Comparison of ENCODE assay signal across 15 mouse cellular contexts in the genomic region with DNA sequence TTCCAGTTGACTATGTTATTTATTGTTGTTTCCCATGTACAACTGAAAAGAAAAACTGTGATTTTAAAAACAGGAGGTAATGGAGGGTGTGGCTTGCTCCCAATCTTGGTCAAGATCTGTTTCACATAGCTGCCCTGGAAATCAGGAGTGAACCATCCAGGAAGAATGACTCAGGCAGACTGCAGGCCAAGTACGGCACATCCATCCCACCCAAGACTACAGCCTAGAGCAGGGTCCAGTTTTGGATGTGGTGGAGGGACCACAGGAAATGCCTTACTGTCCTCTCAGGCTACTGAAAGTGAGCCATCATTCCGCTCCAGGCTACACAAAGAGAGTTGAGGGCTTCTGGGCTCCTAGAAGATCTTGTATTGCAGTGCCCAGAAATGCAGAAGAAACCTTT.
DNase-seq lines count a peak whose midpoint lies in the region; ATAC-seq and TF ChIP-seq lines count a peak whose summit lies in the region.
"Had no signal": no experiment of that assay in that cellular context is flagged by ENCODE, and none has a peak within 500 bp of the region (broad histone marks: within the 10 kb centered on the region; RNA-seq: fewer than 3 reads in every experiment).

No protein-coding gene starts in this region.

- DNase-seq in lung, postnatal 0 days (ENCODE audit: low spot score) = peak; percentile 28
- DNase-seq in lung, postnatal 36 days = no peak
- peak; percentile 68 for DNase-seq in 3134 (ENCODE audit: extremely low read depth, insufficient read length, low spot score)
- peak; percentile 63 for DNase-seq in 416B (ENCODE audit: low read depth)
- DNase-seq in left cerebral cortex, postnatal 10 days (ENCODE audit: extremely low spot score in 1 of 2, low spot score in 2 of 2) = no peak
- no peak for DNase-seq in embryo, embryonic 11 days
- DNase-seq: adrenal gland, adult 8-10 months; cerebellum, adult 8-10 months had no signal

- peaks cover 8% of the 10 kb centered on the region; the same call in 1 of the 2 replicates for H3K4me1 ChIP-seq in intestine, embryonic 15.5 days (replicated peaks)
- peaks cover 6% of the 10 kb centered on the region; the same call in 1 of the 2 replicates for H3K4me1 ChIP-seq in intestine, postnatal 0 days (replicated peaks; ENCODE audit: control insufficient read depth, insufficient read depth, low read length)
- 0 out of 2 replicates have a peak, but pooled peaks cover 4% of the 10 kb centered on the region for H3K4me1 ChIP-seq in lung, postnatal 0 days (ENCODE audit: insufficient read depth, low read depth, low read length)
- H3K4me1 ChIP-seq: embryonic facial prominence, embryonic 13.5 days; limb, embryonic 15.5 days; midbrain, embryonic 13.5 days had no signal

- no peak for TF ChIP-seq CTCF in intestine, postnatal 0 days (IDR thresholded peaks at IDR 0.05; ENCODE audit: low read depth)
- TF ChIP-seq CTCF in lung, postnatal 0 days (IDR thresholded peaks at IDR 0.05) = no peak

- no peak for TF ChIP-seq EP300 in lung, postnatal 0 days (IDR thresholded peaks at IDR 0.05)

- no peaks in the 10 kb centered on the region for H3K36me3 ChIP-seq in intestine, embryonic 15.5 days
- no peaks in the 10 kb centered on the region for H3K36me3 ChIP-seq in intestine, postnatal 0 days (ENCODE audit: control insufficient read depth, insufficient read depth)
- no peaks in the 10 kb centered on the region for H3K36me3 ChIP-seq in lung, postnatal 0 days (ENCODE audit: insufficient read depth, low read length)
- H3K36me3 ChIP-seq: embryonic facial prominence, embryonic 13.5 days; limb, embryonic 15.5 days; midbrain, embryonic 13.5 days had no signal

- no peak overlapping the region for H3K27ac ChIP-seq in intestine, embryonic 15.5 days
- H3K27ac ChIP-seq in intestine, postnatal 0 days (ENCODE audit: low read depth, low read length) = no peak overlapping the region
- 0 out of 2 replicates have a peak overlapping the region, but pooled peaks have one; percentile 43 for H3K27ac ChIP-seq in lung, postnatal 0 days (ENCODE audit: low read length)
- H3K27ac ChIP-seq: embryonic facial prominence, embryonic 13.5 days; hindbrain, embryonic 14.5 days; limb, embryonic 15.5 days; midbrain, embryonic 13.5 days had no signal

- WGBS in intestine, embryonic 15.5 days = 81% methylated on average over 2 of the region's 2 CpGs
- 72% methylated on average over 2 of the region's 2 CpGs for WGBS in intestine, postnatal 0 days
- WGBS in lung, postnatal 0 days = 75% methylated on average over 2 of the region's 2 CpGs

- ATAC-seq in intestine, embryonic 15.5 days = 0 out of 2 replicates have a peak, but pooled peaks have one; percentile 23
- no peak for ATAC-seq in intestine, postnatal 0 days
- ATAC-seq in lung, postnatal 0 days = peak; percentile 72
- ATAC-seq: forebrain, embryonic 16.5 days; midbrain, embryonic 13.5 days had no signal

- H3K9me3 ChIP-seq in intestine, embryonic 15.5 days = no peaks in the 10 kb centered on the region
- 0 out of 2 replicates have a peak, but pooled peaks cover 4% of the 10 kb centered on the region for H3K9me3 ChIP-seq in intestine, postnatal 0 days (ENCODE audit: control insufficient read depth)
- no peaks in the 10 kb centered on the region for H3K9me3 ChIP-seq in lung, postnatal 0 days (ENCODE audit: low read length)
- H3K9me3 ChIP-seq: embryonic facial prominence, embryonic 13.5 days; limb, embryonic 15.5 days; midbrain, embryonic 13.5 days had no signal

- no peak overlapping the region for H3K9ac ChIP-seq in intestine, embryonic 15.5 days
- no peak overlapping the region for H3K9ac ChIP-seq in intestine, postnatal 0 days (ENCODE audit: low read depth, low read length)
- no peak overlapping the region for H3K9ac ChIP-seq in lung, postnatal 0 days (replicated peaks; ENCODE audit: low read depth)
- H3K9ac ChIP-seq: embryonic facial prominence, embryonic 13.5 days; hindbrain, embryonic 14.5 days; limb, embryonic 15.5 days; midbrain, embryonic 13.5 days had no signal

- H3K4me2 ChIP-seq in intestine, embryonic 15.5 days (replicated peaks) = no peak overlapping the region
- no peak overlapping the region for H3K4me2 ChIP-seq in intestine, postnatal 0 days (replicated peaks; ENCODE audit: low read depth)
- H3K4me2 ChIP-seq in lung, postnatal 0 days (replicated peaks; ENCODE audit: low read depth, low read length) = no peak overlapping the region
- H3K4me2 ChIP-seq: embryonic facial prominence, embryonic 13.5 days; hindbrain, embryonic 14.5 days; limb, embryonic 15.5 days; midbrain, embryonic 13.5 days had no signal

- H3K27me3 ChIP-seq in intestine, embryonic 15.5 days (replicated peaks) = no peaks in the 10 kb centered on the region
- H3K27me3 ChIP-seq in intestine, postnatal 0 days (replicated peaks; ENCODE audit: control insufficient read depth, insufficient read depth, low read length) = no peaks in the 10 kb centered on the region
- H3K27me3 ChIP-seq in lung, postnatal 0 days (replicated peaks; ENCODE audit: insufficient read depth, low read length) = no peaks in the 10 kb centered on the region
- H3K27me3 ChIP-seq: embryonic facial prominence, embryonic 13.5 days; limb, embryonic 15.5 days; midbrain, embryonic 13.5 days had no signal

- no peak overlapping the region for H3K4me3 ChIP-seq in intestine, embryonic 15.5 days (replicated peaks)
- no peak overlapping the region for H3K4me3 ChIP-seq in intestine, postnatal 0 days (ENCODE audit: low read depth, low read length)
- H3K4me3 ChIP-seq in lung, postnatal 0 days (ENCODE audit: low read depth, low read length) = no peak overlapping the region
- H3K4me3 ChIP-seq: embryonic facial prominence, embryonic 13.5 days; limb, embryonic 15.5 days; midbrain, embryonic 13.5 days had no signal

- intact Hi-C loops in left cerebral cortex, postnatal 10 days (cut with DNase I) = no loop called here

Comparison
In these comparisons a context has a peak if more than half of its experiments do, and no peak if none do; other contexts are left out.
1. DNase-seq: peak in lung, postnatal 0 days (single experiment), 3134 (single experiment) and 416B (single experiment); none in lung, postnatal 36 days (single experiment), left cerebral cortex, postnatal 10 days (0 of 2) and embryo, embryonic 11 days (single experiment).